Mouse (Mus musculus) MN1 (cell line): ENCODE measurements around the gene Mapkapk2.

Experiments
- DNase-seq: peaks from one replicate; pipeline ENCODE4 v3.0.0-alpha.2; 2016; ENCODE audit warnings: low spot score

Gene Mapkapk2

DNA sequence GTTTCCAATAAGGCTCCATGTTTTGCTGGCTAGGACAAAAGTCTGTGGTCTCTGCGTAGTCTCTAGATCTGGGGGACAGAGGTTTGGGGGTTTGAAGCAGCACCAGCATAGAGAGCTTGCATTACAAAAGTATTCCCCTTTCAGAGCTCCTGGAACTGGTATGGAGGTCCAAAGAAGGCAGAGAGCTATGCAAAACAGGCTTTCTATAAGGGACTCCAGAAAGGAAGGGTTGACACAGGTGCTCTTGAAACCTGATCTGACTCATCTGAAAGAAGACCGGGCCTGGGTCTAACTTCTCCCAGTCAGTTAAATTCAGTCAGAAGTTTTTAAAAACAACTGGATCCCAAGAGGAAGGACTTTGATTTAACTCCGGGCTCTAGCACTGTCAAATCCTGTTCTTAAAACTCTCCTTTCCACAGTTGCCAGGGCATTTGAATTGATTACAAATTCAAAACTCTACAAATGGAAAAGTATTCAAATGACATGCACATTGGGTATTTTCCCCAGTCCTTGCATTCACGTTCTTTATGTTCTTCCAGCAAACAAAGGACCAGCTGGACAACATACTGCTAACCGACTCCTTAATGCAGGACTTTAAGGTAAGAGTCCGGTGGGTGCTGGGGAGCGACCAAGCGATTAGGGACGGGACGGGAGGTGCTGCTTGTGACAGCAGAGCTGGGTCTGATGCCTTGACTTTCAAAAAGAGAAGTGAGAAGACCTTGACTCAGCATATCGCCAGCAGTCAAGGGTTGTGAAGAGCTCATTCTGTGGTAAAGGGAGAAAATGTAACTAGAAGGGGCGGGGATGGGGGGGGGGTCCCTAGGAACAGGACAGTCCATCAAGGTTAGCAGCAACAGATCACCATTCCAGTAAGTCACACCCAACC, 77.0 kb downstream of the Mapkapk2 start:
- DNase-seq = no peak

DNA sequence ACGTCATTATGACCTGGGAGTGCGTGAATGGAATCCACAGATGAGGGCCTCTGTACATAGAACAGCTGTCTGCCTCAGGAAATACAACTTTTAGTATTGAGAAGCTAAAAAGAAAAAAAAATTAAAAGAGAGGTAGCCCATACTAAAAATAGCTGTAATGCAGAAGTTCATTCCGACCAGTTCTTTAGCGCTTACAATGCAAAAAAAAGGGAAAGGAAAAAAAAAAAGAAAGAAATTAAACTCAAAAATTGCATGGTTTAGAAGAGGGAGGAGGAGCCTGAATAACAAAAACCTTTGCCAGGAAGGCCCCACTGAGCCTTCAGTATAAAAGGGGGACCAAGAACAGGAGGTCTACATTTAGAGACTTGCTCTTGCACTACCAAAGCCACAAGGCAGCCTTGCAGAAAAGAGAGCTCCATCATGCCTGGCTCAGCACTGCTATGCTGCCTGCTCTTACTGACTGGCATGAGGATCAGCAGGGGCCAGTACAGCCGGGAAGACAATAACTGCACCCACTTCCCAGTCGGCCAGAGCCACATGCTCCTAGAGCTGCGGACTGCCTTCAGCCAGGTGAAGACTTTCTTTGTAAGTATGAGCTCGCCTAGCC, 78.0 kb downstream of the Mapkapk2 start, which contains the start of gene Il10:
TSS of gene Il10 (plus strand) at position 354 of the 607 bp plus-strand sequence.
- no peak for DNase-seq

DNA sequence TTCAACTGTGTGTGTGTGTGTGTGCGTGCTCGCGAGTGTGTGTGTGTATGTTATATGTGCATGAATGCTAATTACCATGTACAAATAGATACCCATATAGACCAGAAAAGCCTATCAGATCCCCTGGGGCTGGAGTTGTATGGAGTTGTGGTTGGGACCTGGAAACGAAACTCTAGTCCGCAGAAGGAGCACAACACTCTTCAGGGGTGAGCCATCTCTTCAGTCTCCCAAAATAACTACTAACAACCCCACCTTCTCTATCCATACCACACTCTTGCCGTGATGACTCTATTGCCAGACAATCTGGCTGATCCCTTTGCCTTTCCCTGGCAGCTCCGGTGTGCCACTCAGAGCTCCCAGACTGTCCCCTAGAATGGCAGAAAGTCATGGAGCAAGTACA, 81.7 kb downstream of the Mapkapk2 start:
- DNase-seq = no peak

DNA sequence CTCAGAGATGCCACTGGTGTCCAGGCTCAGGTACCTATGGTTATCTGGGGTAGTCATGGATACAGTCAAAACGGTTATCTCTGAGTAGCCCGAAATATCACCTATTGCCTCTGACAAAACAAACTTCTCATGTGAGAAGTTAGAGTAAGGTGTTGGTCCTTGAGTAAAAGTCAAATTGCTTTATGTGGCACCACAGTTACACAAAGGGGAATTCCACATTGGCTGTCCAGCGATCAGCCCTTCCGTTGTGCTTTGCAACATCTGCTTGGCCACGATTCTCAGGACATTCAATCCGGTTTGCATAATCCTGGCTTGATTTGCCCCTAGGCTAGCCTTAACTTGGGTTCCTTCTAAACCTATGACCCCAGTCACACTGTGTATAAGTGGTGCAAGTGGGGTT, 82.3 kb downstream of the Mapkapk2 start:
- no peak for DNase-seq

DNA sequence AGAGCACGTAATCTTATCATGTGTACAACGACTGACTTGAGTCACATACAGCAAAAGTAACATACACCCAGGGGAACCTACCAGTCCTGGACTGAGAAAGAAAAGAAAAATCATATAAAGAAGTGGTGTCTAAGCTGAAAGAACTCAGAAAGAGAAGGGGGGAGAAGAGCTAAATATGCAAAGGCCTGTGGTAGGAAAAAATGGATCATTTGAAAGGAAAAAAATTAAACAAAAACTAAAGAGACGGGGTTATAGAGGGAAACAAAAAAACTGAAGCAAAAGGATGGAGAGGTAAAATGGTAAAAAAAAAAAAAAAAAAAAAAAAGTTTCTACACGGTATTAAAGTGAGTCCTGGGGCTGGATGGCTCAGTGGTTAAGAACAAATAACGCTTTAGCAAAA, 83.7 kb downstream of the Mapkapk2 start:
- no peak for DNase-seq

DNA sequence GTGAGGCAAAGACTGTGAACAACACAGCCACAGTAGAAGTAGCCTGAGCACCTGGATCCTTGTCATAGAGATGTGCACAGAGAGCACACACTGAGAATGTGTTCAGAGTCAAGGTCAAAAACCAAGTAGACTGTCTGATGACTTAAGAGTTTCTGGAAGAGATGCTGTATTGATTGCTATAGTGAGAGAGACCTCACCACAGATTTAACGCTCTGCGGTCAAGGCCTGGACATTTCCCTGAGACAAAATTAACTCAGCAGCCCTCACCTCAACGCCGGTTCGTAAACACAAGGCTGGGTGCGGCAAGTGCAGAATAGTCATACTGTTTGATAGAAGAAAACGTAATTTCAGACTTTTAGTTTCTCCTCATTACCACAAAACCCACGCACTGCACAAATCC, 85.1 kb downstream of the Mapkapk2 start:
- no peak for DNase-seq

DNA sequence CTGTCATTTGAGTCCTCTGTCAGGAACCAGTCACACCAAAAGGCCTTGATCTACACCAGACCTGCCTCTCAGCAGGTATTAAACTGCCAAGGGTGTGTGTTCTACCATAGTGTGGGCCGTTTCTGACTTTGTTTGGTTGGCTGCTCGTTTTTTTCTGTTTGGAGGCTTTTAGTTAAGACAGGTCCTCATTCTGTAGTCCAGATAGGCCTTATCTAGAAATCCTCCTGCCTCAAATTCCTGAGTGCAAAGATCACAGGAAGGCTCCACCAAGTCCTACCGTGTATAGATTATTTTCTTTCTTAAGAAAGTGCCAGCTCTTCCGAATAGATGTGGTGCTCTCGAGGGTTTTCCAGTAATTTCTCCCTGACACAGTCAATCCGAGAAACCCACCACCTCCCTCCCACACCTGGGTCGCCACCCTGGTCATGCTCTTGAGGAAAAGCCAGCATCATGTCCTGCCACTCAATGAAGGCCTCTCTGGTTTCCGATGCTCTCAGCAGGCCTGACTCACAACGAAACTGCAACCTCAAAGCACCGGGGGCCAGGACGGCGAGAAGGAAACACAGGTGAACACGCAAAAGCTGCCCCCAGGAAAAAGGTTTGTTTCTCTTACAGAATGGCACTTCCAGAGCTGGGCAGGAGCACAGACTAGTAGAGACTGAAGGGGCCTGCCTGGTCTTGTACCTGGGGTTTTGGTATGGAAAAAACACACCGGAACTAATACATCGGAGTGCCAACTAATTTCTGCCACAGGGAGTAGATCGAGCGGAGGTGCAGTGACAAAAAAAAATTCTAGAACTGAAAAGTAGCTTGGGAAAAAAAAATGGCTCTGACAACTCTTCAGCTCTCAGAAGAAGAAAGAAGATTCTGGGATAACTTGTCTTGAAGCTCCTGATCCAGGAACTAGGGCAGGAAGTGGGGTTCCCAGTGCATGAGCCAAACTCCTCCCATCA, 87.1 kb downstream of the Mapkapk2 start:
- no peak for DNase-seq

DNA sequence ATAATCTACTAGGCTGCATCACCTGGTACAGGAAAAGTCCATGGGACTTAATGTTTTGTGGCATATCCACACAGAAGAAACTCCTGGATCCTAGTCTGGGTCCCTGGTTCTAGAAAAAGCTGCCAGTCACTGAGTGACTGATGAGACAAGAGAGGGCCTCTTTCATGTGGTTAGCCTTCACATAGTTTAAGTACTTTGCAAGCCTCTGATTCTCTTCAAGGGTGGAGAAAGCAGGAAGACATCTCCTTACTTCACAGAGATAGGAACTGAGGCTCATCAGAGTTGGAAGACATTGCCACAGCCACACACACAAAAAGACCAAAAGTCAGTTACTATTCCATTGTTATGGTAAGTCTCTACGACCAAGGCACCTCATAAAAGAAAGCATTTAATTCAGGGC, 91.6 kb downstream of the Mapkapk2 start:
- DNase-seq = no peak
